Mouse (Mus musculus) ES-Bruce4 (cell line): ENCODE measurements around the gene Rbm45.

Source experiments
- CTCF ChIP-seq: IDR thresholded peaks from one replicate; pipeline ENCODE4 v1.8.1; 2011; ENCODE audit warnings: low read depth, low read length
- POLR2A ChIP-seq: IDR thresholded peaks from one replicate; pipeline ENCODE4 v1.8.1; 2011; ENCODE audit warnings: low read length; ENCODE audit not compliant: insufficient read depth

DNA sequence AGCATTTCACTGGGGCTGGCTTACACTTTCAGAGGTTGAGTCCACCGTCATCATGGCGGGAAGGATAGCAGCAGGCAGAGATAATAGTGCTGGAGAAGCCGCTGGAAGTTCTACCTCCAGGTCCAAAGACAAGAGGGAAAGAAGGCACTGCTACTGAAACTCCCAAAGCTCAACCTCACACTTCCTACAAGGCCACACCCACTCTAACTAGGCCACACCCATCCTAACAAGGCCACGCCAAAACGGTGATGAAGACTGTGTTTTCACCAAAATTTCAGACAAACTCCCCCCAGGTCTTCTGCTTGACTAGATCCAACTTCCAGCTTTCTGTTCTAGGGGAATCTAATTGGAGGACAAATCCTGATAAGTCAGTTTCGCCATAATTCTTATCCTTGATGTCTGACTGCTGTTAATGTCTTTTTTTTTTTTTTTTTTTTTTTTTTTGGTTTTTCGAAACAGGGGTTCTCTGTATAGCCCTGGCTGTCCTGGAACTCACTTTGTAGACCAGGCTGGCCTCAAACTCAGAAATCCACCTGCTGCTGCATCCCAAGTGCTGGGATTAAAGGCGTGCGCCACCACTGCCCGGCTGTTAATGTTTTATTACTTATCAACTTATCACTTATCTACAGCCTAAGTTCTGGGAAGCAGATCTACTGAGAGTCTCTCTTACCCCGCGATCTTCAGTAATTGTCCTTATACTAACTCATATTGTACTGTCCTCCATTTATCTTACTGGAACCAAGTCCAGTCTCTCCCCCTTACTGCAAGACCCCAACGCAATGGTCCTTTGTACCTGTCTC is 723 bp upstream of the Rbm45 start:
- TF ChIP-seq POLR2A (no peak), CTCF (no peak)
